Mouse (Mus musculus): ENCODE measurements around the gene Paqr7. TPM values are rescaled to one million over a fixed set of nuclear protein-coding genes. Genes with fewer than 3 reads are reported as not detected.
"Not testable (repeated sequence)": the region's sequence is repeated elsewhere in the genome, so short reads cannot be mapped to it uniquely, and the experiment has no call there.

Gene Paqr7
- polyA plus RNA-seq, 1 experiment from 2014 or later, result 8.8 TPM

DNA sequence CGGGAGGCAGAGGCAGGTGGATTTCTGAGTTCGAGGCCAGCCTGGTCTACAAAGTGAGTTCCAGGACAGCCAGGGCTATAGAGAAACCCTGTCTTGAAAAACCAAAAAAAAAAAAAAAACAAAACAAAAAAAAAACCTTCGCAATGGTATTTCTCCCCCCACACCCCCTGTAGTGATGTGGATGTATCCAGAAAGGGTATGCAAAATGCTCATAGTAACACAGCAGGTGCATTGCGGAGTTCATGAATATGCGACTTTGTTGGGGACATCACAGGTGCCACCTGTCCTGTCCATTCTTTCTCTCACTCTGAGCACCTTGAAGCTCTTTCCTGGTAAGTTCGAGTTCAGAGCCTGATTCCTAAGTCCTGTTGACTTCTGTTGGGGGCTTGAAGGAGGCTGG lies 2.3 kb upstream of the Paqr7 start:
- not testable (repeated sequence) for H3K4me2 ChIP-seq (ENCODE audit: low read depth, low read length); H3K9me3 ChIP-seq (replicated peaks; ENCODE audit: control insufficient read depth, low read length); H3K36me3 ChIP-seq (ENCODE audit: control insufficient read depth, insufficient read depth); H3K9ac ChIP-seq (ENCODE audit: low read depth, low read length); H3K4me3 ChIP-seq (ENCODE audit: low read depth, low read length); ATAC-seq (ENCODE audit: low read depth); H3K27me3 ChIP-seq (ENCODE audit: control insufficient read depth, insufficient read depth, low read depth, low read length)
- H3K27ac ChIP-seq (ENCODE audit: low read length), result peak overlapping the region; percentile 43; the same call in 1 of the 2 replicates
- peaks cover 51% of the 10 kb centered on the region for H3K4me1 ChIP-seq (ENCODE audit: control insufficient read depth, low read depth, low read length)
- 67% methylated on average over 6 of the region's 6 CpGs for WGBS (ENCODE audit: insufficient replicate concordance)

DNA sequence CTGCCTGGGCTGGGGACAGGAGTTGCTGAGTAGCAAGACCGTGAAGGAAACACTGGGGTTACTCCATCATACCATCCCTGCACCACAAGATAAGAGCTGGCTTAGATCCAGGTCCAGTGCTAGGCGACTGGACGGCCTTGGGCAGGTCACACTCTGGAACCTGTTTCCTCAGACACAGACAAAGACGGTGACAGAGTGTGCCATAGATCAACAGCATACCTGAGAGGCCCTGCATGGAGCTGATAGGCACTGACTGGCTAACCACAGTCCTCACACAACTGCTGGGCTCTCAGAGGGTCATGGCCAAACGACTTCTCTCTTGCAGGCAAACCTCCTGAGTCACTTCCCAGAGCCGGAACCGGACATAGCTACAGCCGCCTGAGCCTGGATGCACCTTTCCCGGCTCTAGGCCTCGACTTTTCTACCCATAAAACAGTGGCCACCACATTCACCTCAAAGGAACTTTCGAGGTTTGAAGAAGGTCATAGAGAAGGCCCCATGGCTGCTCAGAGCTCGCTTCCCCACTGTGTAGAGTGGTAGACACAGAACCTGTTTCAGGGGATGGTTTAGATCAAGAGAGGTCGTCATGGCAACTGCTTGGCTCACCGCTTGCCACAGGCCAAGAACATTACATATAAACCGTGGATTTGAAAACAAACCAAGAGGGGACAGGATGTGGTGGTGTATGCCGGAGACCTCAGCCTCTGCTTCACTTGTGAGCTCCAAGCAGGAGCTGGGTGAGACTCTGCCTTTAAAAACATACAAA lies 1.5 kb upstream of the Paqr7 start:
- Histone ChIP-seq H3K27ac (ENCODE audit: low read length) (peak overlapping the region; percentile 43; the same call in 1 of the 2 replicates), H3K4me3 (ENCODE audit: low read depth, low read length) (no peak overlapping the region), H3K9me3 (replicated peaks; ENCODE audit: control insufficient read depth, low read length) (no peaks in the 10 kb centered on the region), H3K4me2 (ENCODE audit: low read depth, low read length) (no peak overlapping the region), H3K27me3 (ENCODE audit: control insufficient read depth, insufficient read depth, low read depth, low read length) (no peaks in the 10 kb centered on the region), H3K36me3 (ENCODE audit: control insufficient read depth, insufficient read depth) (no peaks in the 10 kb centered on the region), H3K4me1 (ENCODE audit: control insufficient read depth, low read depth, low read length) (peaks cover 45% of the 10 kb centered on the region), H3K9ac (ENCODE audit: low read depth, low read length) (no peak overlapping the region)
- peak; percentile 40 for ATAC-seq (ENCODE audit: low read depth)
- 18% methylated on average over 16 of the region's 16 CpGs for WGBS (ENCODE audit: insufficient replicate concordance)

DNA sequence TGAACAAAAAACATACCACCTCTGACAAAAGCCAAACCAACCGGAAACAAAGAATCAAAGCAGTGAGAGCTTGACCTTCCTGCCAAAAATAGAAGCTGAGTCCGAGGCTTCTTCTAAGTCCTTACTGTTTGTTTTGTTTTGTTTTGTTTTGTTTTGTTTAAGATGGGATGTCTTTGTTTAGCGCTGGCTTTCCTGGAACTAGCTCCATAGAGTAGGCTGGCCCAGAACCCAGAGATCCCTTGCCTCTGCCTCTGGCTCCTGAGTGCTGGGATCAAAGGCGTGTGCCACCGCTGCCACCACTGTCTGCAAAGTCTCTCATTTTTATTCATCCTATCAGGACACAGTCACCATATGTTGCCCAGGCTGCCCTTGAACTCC lies 962 bp upstream of the Paqr7 start:
- Histone ChIP-seq H3K4me1 (ENCODE audit: control insufficient read depth, low read depth, low read length) (peaks cover 45% of the 10 kb centered on the region), H3K4me2 (ENCODE audit: low read depth, low read length) (no peak overlapping the region), H3K27ac (ENCODE audit: low read length) (peak overlapping the region; percentile 16; the same call in 1 of the 2 replicates), H3K36me3 (ENCODE audit: control insufficient read depth, insufficient read depth) (no peaks in the 10 kb centered on the region), H3K27me3 (ENCODE audit: control insufficient read depth, insufficient read depth, low read depth, low read length) (no peaks in the 10 kb centered on the region), H3K9ac (ENCODE audit: low read depth, low read length) (no peak overlapping the region), H3K9me3 (replicated peaks; ENCODE audit: control insufficient read depth, low read length) (no peaks in the 10 kb centered on the region), H3K4me3 (ENCODE audit: low read depth, low read length) (no peak overlapping the region)
- ATAC-seq (ENCODE audit: low read depth), result no peak
- 57% methylated on average over 5 of the region's 5 CpGs for WGBS (ENCODE audit: insufficient replicate concordance)

DNA sequence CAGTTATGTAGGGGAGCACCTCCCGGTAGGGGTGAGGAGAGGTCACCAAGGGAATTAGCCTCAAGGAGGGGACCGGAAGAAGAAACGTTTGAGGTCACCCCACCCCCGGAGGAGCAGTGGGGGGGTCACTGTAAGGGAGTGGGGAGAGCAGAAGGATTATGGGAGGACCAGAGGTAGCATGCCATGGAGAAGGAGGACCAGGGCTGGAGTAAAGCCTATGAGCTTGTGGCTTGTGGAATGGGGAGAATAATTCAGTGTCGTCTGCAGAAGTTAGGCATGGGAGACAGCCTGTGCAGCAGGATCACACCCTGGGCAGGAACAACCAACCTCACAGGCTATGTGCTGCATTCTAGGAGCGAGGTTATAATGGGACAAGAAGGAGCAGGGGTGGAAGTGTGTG lies 726 bp downstream of the Paqr7 start:
- Histone ChIP-seq H3K4me3 (ENCODE audit: low read depth, low read length) (peak overlapping the region; percentile 64), H3K4me2 (ENCODE audit: low read depth, low read length) (peak overlapping the region; percentile 88), H3K9ac (ENCODE audit: low read depth, low read length) (peak overlapping the region; percentile 63), H3K27me3 (ENCODE audit: control insufficient read depth, insufficient read depth, low read depth, low read length) (no peaks in the 10 kb centered on the region), H3K27ac (ENCODE audit: low read length) (peak overlapping the region; percentile 86), H3K9me3 (replicated peaks; ENCODE audit: control insufficient read depth, low read length) (no peaks in the 10 kb centered on the region), H3K36me3 (ENCODE audit: control insufficient read depth, insufficient read depth) (no peaks in the 10 kb centered on the region), H3K4me1 (ENCODE audit: control insufficient read depth, low read depth, low read length) (peaks cover 50% of the 10 kb centered on the region)
- WGBS (ENCODE audit: insufficient replicate concordance), result 5% methylated on average over 6 of the region's 6 CpGs
- ATAC-seq (ENCODE audit: low read depth), result peak; percentile 6; the same call in 1 of the 2 replicates

DNA sequence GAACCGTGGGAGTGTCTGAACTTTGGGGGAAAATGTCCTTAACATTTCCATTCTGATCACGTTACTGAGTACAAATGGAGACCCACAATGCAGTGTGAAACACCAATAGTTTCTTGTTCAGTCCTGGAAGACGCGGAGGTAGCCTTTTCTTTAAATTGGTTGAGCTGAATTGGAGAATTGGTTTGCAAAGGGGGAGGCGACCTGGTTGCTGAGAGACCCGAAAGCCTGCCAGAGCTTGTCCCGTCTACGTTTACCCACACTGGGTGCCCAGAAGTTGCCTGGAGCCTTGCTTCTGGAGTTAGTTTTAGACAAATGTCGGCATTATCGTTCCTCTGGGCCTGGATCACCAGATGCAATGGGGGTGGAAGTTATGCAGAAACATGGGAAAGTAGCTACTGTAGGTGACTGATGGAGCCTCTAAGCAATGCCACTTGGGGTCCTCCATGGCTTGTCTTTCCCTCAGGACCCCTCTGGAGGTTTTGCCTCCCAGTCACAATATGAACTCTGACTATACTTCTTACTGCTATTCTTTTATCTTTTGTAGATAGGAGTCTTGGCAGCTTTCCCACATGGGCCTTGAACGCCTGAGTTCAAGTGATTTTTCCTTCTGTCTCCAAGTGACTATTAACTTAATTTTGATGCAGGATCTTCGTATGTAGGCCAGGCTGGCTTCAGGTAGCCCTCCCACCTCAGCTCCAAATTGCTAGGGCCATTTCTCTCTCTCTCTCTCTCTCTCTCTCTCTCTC lies 1.7 kb downstream of the Paqr7 start:
- Histone ChIP-seq H3K4me3 (ENCODE audit: low read depth, low read length) (peak overlapping the region; percentile 64; the same call in 1 of the 2 replicates), H3K4me2 (ENCODE audit: low read depth, low read length) (peak overlapping the region; percentile 88), H3K27ac (ENCODE audit: low read length) (no peak overlapping the region), H3K9me3 (replicated peaks; ENCODE audit: control insufficient read depth, low read length) (no peaks in the 10 kb centered on the region), H3K36me3 (ENCODE audit: control insufficient read depth, insufficient read depth) (no peaks in the 10 kb centered on the region), H3K9ac (ENCODE audit: low read depth, low read length) (no peak overlapping the region), H3K27me3 (ENCODE audit: control insufficient read depth, insufficient read depth, low read depth, low read length) (no peaks in the 10 kb centered on the region), H3K4me1 (ENCODE audit: control insufficient read depth, low read depth, low read length) (peaks cover 52% of the 10 kb centered on the region)
- 53% methylated on average over 12 of the region's 12 CpGs for WGBS (ENCODE audit: insufficient replicate concordance)
- no peak for ATAC-seq (ENCODE audit: low read depth)

DNA sequence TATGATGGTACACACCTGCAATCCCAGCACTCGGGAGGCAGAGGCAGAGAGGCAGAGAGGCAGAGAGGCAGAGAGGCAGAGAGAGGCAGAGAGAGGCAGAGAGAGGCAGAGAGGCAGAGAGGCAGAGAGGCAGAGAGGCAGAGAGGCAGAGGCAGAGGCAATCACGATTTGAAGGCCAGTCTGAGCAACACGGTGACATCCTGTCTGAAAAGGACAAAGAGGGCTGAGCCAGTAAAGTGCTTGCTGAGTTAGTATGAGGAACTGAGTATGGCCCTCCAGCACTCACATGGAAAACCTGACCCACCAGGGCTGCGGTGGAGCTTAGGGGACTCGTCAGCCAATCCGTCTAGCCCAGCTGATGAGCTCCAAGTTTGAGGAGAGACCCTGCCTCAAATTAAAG lies 2.5 kb downstream of the Paqr7 start:
- H3K36me3 ChIP-seq (ENCODE audit: control insufficient read depth, insufficient read depth); H3K4me2 ChIP-seq (ENCODE audit: low read depth, low read length); H3K27me3 ChIP-seq (ENCODE audit: control insufficient read depth, insufficient read depth, low read depth, low read length); ATAC-seq (ENCODE audit: low read depth); H3K27ac ChIP-seq (ENCODE audit: low read length); H3K9ac ChIP-seq (ENCODE audit: low read depth, low read length); H3K4me3 ChIP-seq (ENCODE audit: low read depth, low read length); H3K9me3 ChIP-seq (replicated peaks; ENCODE audit: control insufficient read depth, low read length): not testable (repeated sequence)
- WGBS (ENCODE audit: insufficient replicate concordance), result 57% methylated on average over 6 of the region's 6 CpGs
- peaks cover 60% of the 10 kb centered on the region for H3K4me1 ChIP-seq (ENCODE audit: control insufficient read depth, low read depth, low read length)

DNA sequence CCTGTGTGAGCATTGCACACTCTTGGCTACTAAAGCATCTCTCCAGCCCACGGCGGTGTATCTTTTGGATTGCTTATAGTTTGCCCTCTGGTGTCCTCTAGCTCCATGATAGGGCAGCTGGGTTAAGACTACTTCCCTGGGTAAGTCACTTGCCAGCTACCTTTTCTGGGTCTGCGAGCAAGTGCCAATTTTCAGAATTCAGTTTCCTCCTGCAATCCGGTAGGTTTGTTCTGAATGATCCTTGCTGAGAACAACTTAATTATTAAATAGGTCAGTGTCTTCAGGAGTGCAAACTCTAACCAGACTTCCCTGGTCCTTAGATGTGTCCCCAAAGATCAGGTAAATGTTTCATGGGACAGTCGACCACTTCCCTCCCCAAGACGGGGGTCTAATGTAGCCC lies 4.6 kb downstream of the Paqr7 start:
- H3K27ac ChIP-seq (ENCODE audit: low read length), result no peak overlapping the region
- no peaks in the 10 kb centered on the region for H3K27me3 ChIP-seq (ENCODE audit: control insufficient read depth, insufficient read depth, low read depth, low read length)
- no peaks in the 10 kb centered on the region for H3K36me3 ChIP-seq (ENCODE audit: control insufficient read depth, insufficient read depth)
- 74% methylated on average over 6 of the region's 6 CpGs for WGBS (ENCODE audit: insufficient replicate concordance)
- H3K4me1 ChIP-seq (ENCODE audit: control insufficient read depth, low read depth, low read length), result peaks cover 57% of the 10 kb centered on the region
- no peak overlapping the region for H3K4me3 ChIP-seq (ENCODE audit: low read depth, low read length)
- H3K9me3 ChIP-seq (replicated peaks; ENCODE audit: control insufficient read depth, low read length), result no peaks in the 10 kb centered on the region
- no peak overlapping the region for H3K9ac ChIP-seq (ENCODE audit: low read depth, low read length)
- no peak for ATAC-seq (ENCODE audit: low read depth)
- H3K4me2 ChIP-seq (ENCODE audit: low read depth, low read length), result no peak overlapping the region

DNA sequence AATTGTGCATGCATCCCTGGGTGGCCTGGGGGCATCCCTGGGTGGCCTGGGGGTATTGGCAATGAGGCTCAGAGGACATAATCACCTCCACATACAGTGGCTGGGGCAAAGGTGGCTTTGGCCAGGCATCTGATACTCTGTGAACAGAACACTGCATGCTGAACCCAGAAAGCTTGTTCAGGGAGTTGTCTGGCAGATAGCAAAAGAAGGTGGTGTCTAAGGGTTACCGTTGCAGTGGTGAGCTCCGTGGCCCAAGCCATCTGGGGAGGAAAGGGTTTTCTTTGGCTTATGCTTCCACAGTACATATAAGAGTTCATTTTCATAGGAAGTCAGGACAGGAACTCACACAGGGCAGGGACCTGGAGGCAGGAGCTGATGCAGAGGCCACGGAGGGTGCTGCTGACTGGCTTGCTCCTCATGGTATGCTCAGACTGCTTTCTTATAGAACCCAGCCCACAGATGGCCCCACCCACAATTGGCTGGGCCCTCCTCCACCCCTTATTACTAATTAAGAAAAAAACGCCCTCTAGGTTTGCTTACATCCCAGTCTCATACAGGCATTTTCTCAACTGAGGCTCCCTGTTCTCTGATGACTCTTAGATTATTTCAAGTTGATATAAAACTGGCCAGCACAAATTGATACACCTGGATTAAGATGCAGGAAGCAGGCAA lies 7.3 kb downstream of the Paqr7 start:
- Histone ChIP-seq H3K9ac (ENCODE audit: low read depth, low read length) (peak overlapping the region; percentile 13; the same call in 1 of the 2 replicates), H3K27me3 (ENCODE audit: control insufficient read depth, insufficient read depth, low read depth, low read length) (no peaks in the 10 kb centered on the region), H3K27ac (ENCODE audit: low read length) (peak overlapping the region; percentile 32; the same call in 1 of the 2 replicates), H3K4me3 (ENCODE audit: low read depth, low read length) (peak overlapping the region; percentile 20; the same call in 1 of the 2 replicates), H3K4me2 (ENCODE audit: low read depth, low read length) (peak overlapping the region; percentile 28; the same call in 1 of the 2 replicates), H3K4me1 (ENCODE audit: control insufficient read depth, low read depth, low read length) (peaks cover 55% of the 10 kb centered on the region), H3K9me3 (replicated peaks; ENCODE audit: control insufficient read depth, low read length) (no peaks in the 10 kb centered on the region), H3K36me3 (ENCODE audit: control insufficient read depth, insufficient read depth) (0 out of 2 replicates have a peak, but pooled peaks cover 3% of the 10 kb centered on the region)
- 36% methylated on average over 4 of the region's 4 CpGs for WGBS (ENCODE audit: insufficient replicate concordance)
- peak; percentile 52 for ATAC-seq (ENCODE audit: low read depth)

Measured in liver, embryonic 16.5 days (tissue).